Mouse (Mus musculus) right cerebral cortex, postnatal 4 days (tissue): ENCODE measurements around the gene Wnt5b.

Experiments used
- DNase-seq: peaks from one replicate; pipeline ENCODE4 v3.0.0-alpha.2; 2022

The Wnt5b gene

GRCm38 (mm10) chr6:119412588-119412987 lies 131.6 kb downstream of the Wnt5b start:
- DNase-seq = no peak

GRCm38 (mm10) chr6:119411511-119411910 lies 132.6 kb downstream of the Wnt5b start:
- no peak for DNase-seq

- no peak for DNase-seq
Observed at GRCm38 (mm10) chr6:119409766-119410165, 134.4 kb downstream of the Wnt5b start.

GRCm38 (mm10) chr6:119408582-119408981 lies 135.6 kb downstream of the Wnt5b start:
- DNase-seq = no peak

- DNase-seq = no peak
Observed at GRCm38 (mm10) chr6:119407818-119408217, 136.3 kb downstream of the Wnt5b start.

- no peak for DNase-seq
Observed at GRCm38 (mm10) chr6:119406528-119406927, 137.6 kb downstream of the Wnt5b start.

GRCm38 (mm10) chr6:119405310-119405709 lies 138.8 kb downstream of the Wnt5b start:
- DNase-seq = no peak

GRCm38 (mm10) chr6:119404854-119405253 lies 139.3 kb downstream of the Wnt5b start:
- DNase-seq = no peak

- no peak for DNase-seq
Observed at GRCm38 (mm10) chr6:119402976-119403375, 141.2 kb downstream of the Wnt5b start.

- DNase-seq = no peak
Observed at GRCm38 (mm10) chr6:119401545-119402304, 142.4 kb downstream of the Wnt5b start.

- DNase-seq = no peak
Observed at GRCm38 (mm10) chr6:119400649-119401048, 143.5 kb downstream of the Wnt5b start.

GRCm38 (mm10) chr6:119399371-119399770 lies 144.8 kb downstream of the Wnt5b start:
- DNase-seq = no peak

- DNase-seq = no peak
Observed at GRCm38 (mm10) chr6:119396309-119396634, 147.9 kb downstream of the Wnt5b start.

GRCm38 (mm10) chr6:119395421-119396308 lies 148.5 kb downstream of the Wnt5b start:
- DNase-seq = no peak

- DNase-seq = no peak
Observed at GRCm38 (mm10) chr6:119392836-119393235, 151.3 kb downstream of the Wnt5b start.

GRCm38 (mm10) chr6:119390728-119391127 lies 153.4 kb downstream of the Wnt5b start:
- no peak for DNase-seq

- DNase-seq = no peak
Observed at GRCm38 (mm10) chr6:119389089-119389488, 155.1 kb downstream of the Wnt5b start.

GRCm38 (mm10) chr6:119388650-119389012 lies 155.5 kb downstream of the Wnt5b start:
- DNase-seq = peak; percentile 93

GRCm38 (mm10) chr6:119387801-119388649 lies 156.1 kb downstream of the Wnt5b start:
- DNase-seq = peak; percentile 28

- no peak for DNase-seq
Observed at GRCm38 (mm10) chr6:119386821-119387220, 157.3 kb downstream of the Wnt5b start.

GRCm38 (mm10) chr6:119386421-119386820 lies 157.7 kb downstream of the Wnt5b start:
- no peak for DNase-seq

- no peak for DNase-seq
Observed at GRCm38 (mm10) chr6:119385668-119386067, 158.5 kb downstream of the Wnt5b start.
